In the genomic region with DNA sequence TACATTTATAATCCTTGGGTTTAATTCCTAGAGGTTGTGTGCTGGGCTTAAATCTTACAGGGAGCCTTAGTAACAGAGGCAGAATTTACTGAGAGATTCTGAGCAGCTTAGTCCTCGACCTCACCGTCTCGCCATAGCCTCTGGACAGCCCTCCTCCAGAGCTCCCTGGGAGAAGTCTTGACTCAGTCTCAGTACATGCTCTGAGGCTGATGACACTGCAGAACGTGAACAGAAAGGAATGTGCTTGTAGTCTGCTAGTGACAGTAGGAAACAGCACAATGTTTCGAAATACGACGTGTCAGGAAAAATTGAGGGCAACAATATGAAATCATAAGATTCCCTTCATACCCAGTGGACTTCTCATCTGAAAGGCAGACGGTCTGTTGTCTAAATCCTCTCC, we compare ENCODE assay signal across 13 mouse cellular contexts. TPM values are rescaled to one million over a fixed set of nuclear protein-coding genes. Genes with fewer than 3 reads are reported as not detected.
DNase-seq lines count a peak whose midpoint lies in the region; ATAC-seq and TF ChIP-seq lines count a peak whose summit lies in the region.
"Had no signal": no experiment of that assay in that cellular context is flagged by ENCODE, and none has a peak within 500 bp of the region (broad histone marks: within the 10 kb centered on the region; RNA-seq: fewer than 3 reads in every experiment).

No protein-coding gene starts in this region.

- peak overlapping the region; percentile 25 for H3K4me3 ChIP-seq in embryonic facial prominence, embryonic 13.5 days
- no peak overlapping the region for H3K4me3 ChIP-seq in embryonic facial prominence, embryonic 10.5 days
- no peak overlapping the region for H3K4me3 ChIP-seq in limb, embryonic 13.5 days
- H3K4me3 ChIP-seq in limb, embryonic 10.5 days: no peak overlapping the region
- peak overlapping the region; percentile 77 for H3K4me3 ChIP-seq in embryonic facial prominence, embryonic 15.5 days (replicated peaks)
- H3K4me3 ChIP-seq in myocyte: peak overlapping the region; percentile 66
- H3K4me3 ChIP-seq: neural tube, embryonic 12.5 days had no signal

- H3K27me3 ChIP-seq in embryonic facial prominence, embryonic 13.5 days: peaks cover 12% of the 10 kb centered on the region; the same call in 1 of the 2 replicates
- peaks cover 19% of the 10 kb centered on the region for H3K27me3 ChIP-seq in embryonic facial prominence, embryonic 10.5 days (replicated peaks; ENCODE audit: low read depth, poor library complexity, severe bottlenecking)
- H3K27me3 ChIP-seq in limb, embryonic 13.5 days: peaks cover 10% of the 10 kb centered on the region
- H3K27me3 ChIP-seq in limb, embryonic 10.5 days (ENCODE audit: low read depth, poor library complexity, severe bottlenecking): peaks cover 13% of the 10 kb centered on the region
- no peaks in the 10 kb centered on the region for H3K27me3 ChIP-seq in embryonic facial prominence, embryonic 15.5 days
- H3K27me3 ChIP-seq in myocyte (ENCODE audit: control insufficient read depth, insufficient read depth, insufficient read length): no peaks in the 10 kb centered on the region

- no peaks in the 10 kb centered on the region for H3K36me3 ChIP-seq in embryonic facial prominence, embryonic 13.5 days
- no peaks in the 10 kb centered on the region for H3K36me3 ChIP-seq in embryonic facial prominence, embryonic 10.5 days (replicated peaks)
- no peaks in the 10 kb centered on the region for H3K36me3 ChIP-seq in limb, embryonic 13.5 days
- H3K36me3 ChIP-seq in limb, embryonic 10.5 days: no peaks in the 10 kb centered on the region
- H3K36me3 ChIP-seq in embryonic facial prominence, embryonic 15.5 days: no peaks in the 10 kb centered on the region
- H3K36me3 ChIP-seq in myocyte (ENCODE audit: control insufficient read depth, insufficient read depth): no peaks in the 10 kb centered on the region
- H3K36me3 ChIP-seq: neural tube, embryonic 12.5 days had no signal

- H3K9ac ChIP-seq in embryonic facial prominence, embryonic 13.5 days: no peak overlapping the region
- H3K9ac ChIP-seq in limb, embryonic 13.5 days: no peak overlapping the region
- no peak overlapping the region for H3K9ac ChIP-seq in embryonic facial prominence, embryonic 15.5 days
- H3K9ac ChIP-seq: neural tube, embryonic 12.5 days had no signal

- TF ChIP-seq POLR2A in myocyte (IDR thresholded peaks at IDR 0.05; ENCODE audit: insufficient read length, low read depth): peak; percentile 35

- H3ac ChIP-seq in myocyte (ENCODE audit: control insufficient read depth, insufficient read length): no peak overlapping the region

- no peaks in the 10 kb centered on the region for H3K9me3 ChIP-seq in embryonic facial prominence, embryonic 13.5 days
- H3K9me3 ChIP-seq in embryonic facial prominence, embryonic 10.5 days: no peaks in the 10 kb centered on the region
- H3K9me3 ChIP-seq in limb, embryonic 13.5 days: no peaks in the 10 kb centered on the region
- no peaks in the 10 kb centered on the region for H3K9me3 ChIP-seq in limb, embryonic 10.5 days (replicated peaks)
- H3K9me3 ChIP-seq in embryonic facial prominence, embryonic 15.5 days (replicated peaks): no peaks in the 10 kb centered on the region
- H3K9me3 ChIP-seq: neural tube, embryonic 12.5 days had no signal

- H3K79me2 ChIP-seq in myocyte (ENCODE audit: control insufficient read depth, insufficient read depth): peaks cover 40% of the 10 kb centered on the region

- H3K4me2 ChIP-seq in embryonic facial prominence, embryonic 13.5 days: peak overlapping the region; percentile 37
- H3K4me2 ChIP-seq in limb, embryonic 13.5 days (replicated peaks): peak overlapping the region; percentile 19; the same call in 1 of the 2 replicates
- H3K4me2 ChIP-seq in embryonic facial prominence, embryonic 15.5 days (replicated peaks): peak overlapping the region; percentile 37
- peak overlapping the region; percentile 84 for H3K4me2 ChIP-seq in myocyte (ENCODE audit: low read depth)
- H3K4me2 ChIP-seq: liver, embryonic 11.5 days; neural tube, embryonic 12.5 days had no signal

- H3K4me1 ChIP-seq in embryonic facial prominence, embryonic 13.5 days: no peaks in the 10 kb centered on the region
- H3K4me1 ChIP-seq in embryonic facial prominence, embryonic 10.5 days: peaks cover 6% of the 10 kb centered on the region
- H3K4me1 ChIP-seq in limb, embryonic 13.5 days: 0 out of 2 replicates have a peak, but pooled peaks cover 3% of the 10 kb centered on the region
- peaks cover 11% of the 10 kb centered on the region for H3K4me1 ChIP-seq in limb, embryonic 10.5 days
- H3K4me1 ChIP-seq in embryonic facial prominence, embryonic 15.5 days: 0 out of 2 replicates have a peak, but pooled peaks cover 1% of the 10 kb centered on the region

- no peak for DNase-seq in embryonic facial prominence, embryonic 10.5 days (ENCODE audit: low spot score)
- no peak for DNase-seq in limb, embryonic 10.5 days (ENCODE audit: low spot score)
- DNase-seq in cerebellum, adult 9-10 months: no peak
- DNase-seq in yolk sac, embryonic 10.5 days (ENCODE audit: low spot score): no peak
- DNase-seq: cerebellum, postnatal 25 days; right cerebral cortex, postnatal 14 days had no signal

- no peak overlapping the region for H3K27ac ChIP-seq in embryonic facial prominence, embryonic 13.5 days
- no peak overlapping the region for H3K27ac ChIP-seq in embryonic facial prominence, embryonic 10.5 days (replicated peaks)
- no peak overlapping the region for H3K27ac ChIP-seq in limb, embryonic 13.5 days
- no peak overlapping the region for H3K27ac ChIP-seq in limb, embryonic 10.5 days
- no peak overlapping the region for H3K27ac ChIP-seq in embryonic facial prominence, embryonic 15.5 days (replicated peaks)
- H3K27ac ChIP-seq: neural tube, embryonic 12.5 days had no signal

- 52% methylated on average over 8 of the region's 8 CpGs for WGBS in embryonic facial prominence, embryonic 13.5 days
- 72% methylated on average over 8 of the region's 8 CpGs for WGBS in embryonic facial prominence, embryonic 10.5 days
- 66% methylated on average over 8 of the region's 8 CpGs for WGBS in limb, embryonic 13.5 days
- 83% methylated on average over 8 of the region's 8 CpGs for WGBS in limb, embryonic 10.5 days
- 29% methylated on average over 8 of the region's 8 CpGs for WGBS in embryonic facial prominence, embryonic 15.5 days

- no peak for ATAC-seq in embryonic facial prominence, embryonic 13.5 days (ENCODE audit: insufficient number of reproducible peaks, insufficient read depth, low FRiP score, low TSS enrichment, low read depth)
- no peak for ATAC-seq in limb, embryonic 13.5 days (ENCODE audit: low FRiP score, low read depth)
- no peak for ATAC-seq in embryonic facial prominence, embryonic 15.5 days (ENCODE audit: insufficient number of reproducible peaks, low FRiP score, low TSS enrichment, low read depth)
- ATAC-seq: activated CD4-positive, CD25-positive, alpha-beta regulatory T cell, adult 4 months had no signal

TF ChIP-seq in myocyte, 11 proteins besides CTCF, POLR2A, EP300 and RAD21:
- no peak for TF ChIP-seq SRF (IDR thresholded peaks at IDR 0.05; ENCODE audit: control insufficient read depth, insufficient read length, low read depth)
- peak; percentile 49; the same call in 1 of the 2 replicates for TF ChIP-seq CEBPB (IDR thresholded peaks at IDR 0.05; ENCODE audit: insufficient read depth, poor library complexity, severe bottlenecking)

RNA-seq across cellular contexts. Expression of a gene that starts 3.7 kb away (rescaled TPM):
- 51.0 and 52.1 TPM in 2 replicates for polyA plus RNA-seq in embryonic facial prominence, embryonic 13.5 days (2015; fragmentation: Nextera tagmentation; extraction: Ambion mirVana)
- 2.6 and 4.2 TPM in 2 replicates for polyA plus RNA-seq in embryonic facial prominence, embryonic 10.5 days (2016; fragmentation: Nextera tagmentation; extraction: Ambion mirVana)
- 16.3 and 17.7 TPM in 2 replicates for polyA plus RNA-seq in limb, embryonic 13.5 days (2015; fragmentation: Nextera tagmentation; extraction: Ambion mirVana)
- 1.9 and 3.0 TPM in 2 replicates for polyA plus RNA-seq in limb, embryonic 10.5 days (2016; fragmentation: Nextera tagmentation; extraction: Ambion mirVana)
- 66.2 and 69.2 TPM in 2 replicates for polyA plus RNA-seq in embryonic facial prominence, embryonic 15.5 days (2015; fragmentation: Nextera tagmentation; extraction: Ambion mirVana)
- polyA plus RNA-seq in myocyte (2012; fragmentation: generic; extraction: Trizol): 17.8 TPM
- polyA plus RNA-seq: activated CD4-positive, CD25-positive, alpha-beta regulatory T cell, adult 4 months had no signal

Comparison
In these comparisons a context has a peak if more than half of its experiments do, and no peak if none do; other contexts are left out.
1. H3K4me3 ChIP-seq: peak in embryonic facial prominence, embryonic 13.5 days (single experiment), embryonic facial prominence, embryonic 15.5 days (single experiment) and myocyte (single experiment); none in embryonic facial prominence, embryonic 10.5 days (single experiment), limb, embryonic 13.5 days (single experiment) and limb, embryonic 10.5 days (single experiment).
2. H3K4me2 ChIP-seq: peak in every context shown above with its lines; median percentile 84 in myocyte; 37 in embryonic facial prominence, embryonic 13.5 days; 37 in embryonic facial prominence, embryonic 15.5 days; 19 in limb, embryonic 13.5 days.